Comparison of ENCODE assay signal across 7 mouse cellular contexts in genomic region chr6:133104609-133104921, GRCm38 (mm10). TPM values are rescaled to one million over a fixed set of nuclear protein-coding genes. Genes with fewer than 3 reads are reported as not detected.
A peak's percentile ranks its signal among the peaks of the same experiment; 100 is the strongest.
DNase-seq lines count a peak whose midpoint lies in the region; ATAC-seq and TF ChIP-seq lines count a peak whose summit lies in the region.

Gene Smim10l1 (plus strand): TSS chr6:133104909.

- TF ChIP-seq EP300 in stomach, postnatal 0 days (optimal IDR thresholded peaks at IDR 0.05): no peak

- H3K27me3 ChIP-seq in E14TG2a.4 (ENCODE audit: insufficient read depth, low read length): no peaks in the 10 kb centered on the region
- no peaks in the 10 kb centered on the region for H3K27me3 ChIP-seq in forebrain, embryonic 12.5 days
- H3K27me3 ChIP-seq in hindbrain, embryonic 10.5 days (ENCODE audit: insufficient read depth, poor library complexity, severe bottlenecking): no peaks in the 10 kb centered on the region
- no peaks in the 10 kb centered on the region for H3K27me3 ChIP-seq in liver, embryonic 12.5 days (replicated peaks)
- no peaks in the 10 kb centered on the region for H3K27me3 ChIP-seq in stomach, postnatal 0 days (ENCODE audit: control insufficient read depth, insufficient read depth, low read length)

- peak within 1 kb of the TSS; percentile 98 for H3K27ac ChIP-seq in forebrain, embryonic 12.5 days
- peak within 1 kb of the TSS; percentile 99 for H3K27ac ChIP-seq in hindbrain, embryonic 10.5 days
- H3K27ac ChIP-seq in liver, embryonic 12.5 days: peak within 1 kb of the TSS; percentile 88
- peak within 1 kb of the TSS; percentile 90 for H3K27ac ChIP-seq in stomach, postnatal 0 days (replicated peaks)

- no peaks in the 10 kb centered on the region for H3K36me3 ChIP-seq in E14TG2a.4 (ENCODE audit: insufficient read depth, low read length)
- H3K36me3 ChIP-seq in forebrain, embryonic 12.5 days (replicated peaks): peaks cover 5% of the 10 kb centered on the region; the same call in 1 of the 2 replicates
- H3K36me3 ChIP-seq in hindbrain, embryonic 10.5 days: peaks cover 14% of the 10 kb centered on the region
- peaks cover 12% of the 10 kb centered on the region for H3K36me3 ChIP-seq in liver, embryonic 12.5 days
- H3K36me3 ChIP-seq in stomach, postnatal 0 days (ENCODE audit: control insufficient read depth, insufficient read depth, low read length): no peaks in the 10 kb centered on the region

- peak within 1 kb of the TSS; percentile 55 for H3K4me2 ChIP-seq in forebrain, embryonic 12.5 days
- H3K4me2 ChIP-seq in liver, embryonic 12.5 days: peak within 1 kb of the TSS; percentile 76
- peak within 1 kb of the TSS; percentile 57 for H3K4me2 ChIP-seq in stomach, postnatal 0 days (replicated peaks; ENCODE audit: low read depth)

- peaks cover 13% of the 10 kb centered on the region for H3K4me1 ChIP-seq in E14TG2a.4 (replicated peaks; ENCODE audit: low read depth, low read length)
- H3K4me1 ChIP-seq in forebrain, embryonic 12.5 days: no peaks in the 10 kb centered on the region
- no peaks in the 10 kb centered on the region for H3K4me1 ChIP-seq in hindbrain, embryonic 10.5 days (replicated peaks)
- H3K4me1 ChIP-seq in liver, embryonic 12.5 days: no peaks in the 10 kb centered on the region
- H3K4me1 ChIP-seq in stomach, postnatal 0 days (replicated peaks; ENCODE audit: control insufficient read depth, insufficient read depth): no peaks in the 10 kb centered on the region

- no peak for TF ChIP-seq CTCF in E14TG2a.4 (conservative IDR thresholded peaks at IDR 0.05; ENCODE audit: low read length)
- TF ChIP-seq CTCF in stomach, postnatal 0 days (IDR thresholded peaks at IDR 0.05; ENCODE audit: low read depth): no peak

- peak within 1 kb of the TSS; percentile 92 for H3K9ac ChIP-seq in forebrain, embryonic 12.5 days
- H3K9ac ChIP-seq in liver, embryonic 12.5 days: peak within 1 kb of the TSS; percentile 84
- H3K9ac ChIP-seq in stomach, postnatal 0 days (ENCODE audit: low read length): peak within 1 kb of the TSS; percentile 74

- peak; percentile 3 for DNase-seq in 416B (ENCODE audit: low read depth)
- no peak for DNase-seq in hindbrain, embryonic 10.5 days (ENCODE audit: low spot score)
- DNase-seq in stomach, postnatal 0 days (ENCODE audit: low spot score): no peak
- no peak for DNase-seq in spleen, adult 12 weeks (ENCODE audit: low spot score)

- H3K4me3 ChIP-seq in E14TG2a.4 (replicated peaks; ENCODE audit: low read length): peak within 1 kb of the TSS; percentile 92
- H3K4me3 ChIP-seq in forebrain, embryonic 12.5 days (replicated peaks): peak within 1 kb of the TSS; percentile 82
- peak within 1 kb of the TSS; percentile 83 for H3K4me3 ChIP-seq in hindbrain, embryonic 10.5 days
- peak within 1 kb of the TSS; percentile 78 for H3K4me3 ChIP-seq in liver, embryonic 12.5 days
- H3K4me3 ChIP-seq in stomach, postnatal 0 days (ENCODE audit: low read depth, low read length): peak within 1 kb of the TSS; percentile 49

- ATAC-seq in forebrain, embryonic 12.5 days (ENCODE audit: low FRiP score): no peak
- no peak for ATAC-seq in liver, embryonic 12.5 days
- ATAC-seq in stomach, postnatal 0 days (ENCODE audit: low FRiP score, low TSS enrichment): no peak

- H3K9me3 ChIP-seq in E14TG2a.4 (ENCODE audit: low read length): no peaks in the 10 kb centered on the region
- H3K9me3 ChIP-seq in forebrain, embryonic 12.5 days: no peaks in the 10 kb centered on the region
- H3K9me3 ChIP-seq in hindbrain, embryonic 10.5 days: no peaks in the 10 kb centered on the region
- no peaks in the 10 kb centered on the region for H3K9me3 ChIP-seq in liver, embryonic 12.5 days (replicated peaks)
- no peaks in the 10 kb centered on the region for H3K9me3 ChIP-seq in stomach, postnatal 0 days (ENCODE audit: control insufficient read depth, low read length)

RNA-seq across cellular contexts. Expression of gene Smim10l1, which starts in this region (rescaled TPM):
- polyA plus RNA-seq in forebrain, embryonic 12.5 days (2016; fragmentation: Nextera tagmentation; extraction: Ambion mirVana): 100.0 and 102 TPM in 2 replicates
- polyA plus RNA-seq in hindbrain, embryonic 10.5 days (2016; fragmentation: Nextera tagmentation; extraction: Ambion mirVana): 72.9 and 73.8 TPM in 2 replicates
- 34.3 and 35.3 TPM in 2 replicates for polyA plus RNA-seq in liver, embryonic 12.5 days (2016; fragmentation: Nextera tagmentation; extraction: Ambion mirVana)
- 76.6 and 79.0 TPM in 2 replicates for polyA plus RNA-seq in stomach, postnatal 0 days (2015; fragmentation: Nextera tagmentation; extraction: Ambion mirVana)
